Mouse (Mus musculus): ENCODE data around the gene Pcf11. TPM values are rescaled to one million over a fixed set of nuclear protein-coding genes. Genes with fewer than 3 reads are reported as not detected.

Pcf11 gene
- total and polyA plus RNA-seq, 3 experiments, result 25.6 to 60.3 (median 34.0) TPM

DNA sequence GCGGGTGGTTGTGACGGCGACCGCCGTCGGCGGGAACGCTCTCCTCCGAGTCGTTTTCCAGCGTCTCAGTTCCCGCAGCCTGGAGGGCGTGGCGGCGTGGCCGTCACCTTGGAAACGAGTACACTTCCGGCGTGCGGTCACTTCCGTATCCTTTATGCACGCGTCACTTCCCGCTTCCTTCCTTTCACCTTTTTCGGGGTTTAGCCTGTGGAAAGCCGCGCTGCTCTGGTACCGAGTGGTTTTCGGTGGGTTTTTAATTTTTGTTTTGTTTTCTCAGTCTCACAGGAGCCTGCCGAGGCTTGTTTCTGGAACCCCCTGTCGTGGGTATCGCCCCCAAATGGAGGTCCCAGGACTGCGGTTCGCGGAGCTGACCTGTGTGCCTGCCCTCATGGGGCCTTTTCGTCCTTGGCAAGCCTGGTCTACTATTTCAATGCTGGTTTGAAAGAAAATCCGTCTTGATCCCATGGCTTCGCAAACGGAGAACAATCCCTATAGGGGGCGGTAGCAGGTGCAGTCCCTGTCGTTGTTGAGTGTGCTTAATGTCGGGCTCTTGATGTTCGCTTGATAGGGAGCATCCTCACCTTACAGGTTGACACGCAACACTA, 32.6 kb downstream of the Pcf11 start, which contains the start of gene Ankrd42 (continued):
- peak; percentile 56; the same call in 1 of the 2 replicates for TF ChIP-seq TBP (IDR thresholded peaks at IDR 0.05; ENCODE audit: low read depth, low read length)
- no peak for TF ChIP-seq ZC3H11A (IDR thresholded peaks at IDR 0.05; ENCODE audit: low read depth, low read length)

DNA sequence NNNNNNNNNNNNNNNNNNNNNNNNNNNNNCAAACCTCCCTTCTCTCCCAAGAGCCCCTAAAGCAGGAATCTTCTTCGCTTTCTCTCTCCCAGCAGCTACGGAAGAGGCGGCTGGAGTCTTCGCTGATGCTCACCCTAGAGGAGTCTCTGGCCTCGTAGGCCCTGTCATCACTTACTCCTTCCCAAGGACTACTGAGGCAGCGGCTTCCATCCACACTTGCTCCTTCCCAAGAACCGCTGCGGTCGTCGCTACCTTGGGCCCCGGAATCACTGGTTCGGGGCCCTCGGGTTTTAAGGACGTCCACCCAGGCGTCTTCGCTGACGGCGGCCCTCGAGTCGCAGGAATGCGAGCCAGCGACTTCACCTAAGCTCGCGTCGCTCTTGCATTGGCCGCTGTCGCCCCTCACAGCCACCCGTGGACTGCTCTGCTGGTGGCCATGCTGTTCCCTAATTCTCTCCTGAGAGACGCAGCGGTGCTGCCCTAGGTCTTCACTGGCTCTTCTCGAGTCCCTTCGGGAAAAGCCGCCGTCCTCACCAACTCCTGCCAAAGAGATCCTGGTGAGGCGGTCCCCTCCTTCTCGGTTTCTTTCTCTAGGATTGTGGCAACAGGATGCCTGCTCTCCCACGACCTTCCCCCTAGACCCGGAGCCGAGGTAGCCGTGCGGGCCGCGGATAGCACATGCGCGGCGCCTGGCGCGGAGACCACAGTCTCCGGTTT, 33.3 kb downstream of the Pcf11 start:
- no peaks in the 10 kb centered on the region for H3K9me3 ChIP-seq (replicated peaks; ENCODE audit: insufficient read depth, low read length)
- H3K79me2 ChIP-seq (ENCODE audit: control insufficient read depth, insufficient read depth, low read length, poor library complexity), result peaks cover 9% of the 10 kb centered on the region
- no peaks in the 10 kb centered on the region; a peak in 2 of 4 replicates for H3K27me3 ChIP-seq (ENCODE audit: control insufficient read depth in 1 of 2, insufficient read depth in 2 of 2, low read length in 2 of 2)
- H3K9ac ChIP-seq (ENCODE audit: control insufficient read depth, low read depth, low read length, poor library complexity, severe bottlenecking), result peak overlapping the region; percentile 61
- TF ChIP-seq ZC3H11A (IDR thresholded peaks at IDR 0.05; ENCODE audit: low read depth, low read length), result no peak
- no peak for TF ChIP-seq POLR2AphosphoS5 (IDR thresholded peaks at IDR 0.05; ENCODE audit: borderline replicate concordance, low read depth, low read length)
- TF ChIP-seq ELF1 (IDR thresholded peaks at IDR 0.05; ENCODE audit: low read depth, low read length), result no peak
- TF ChIP-seq GATA1 (IDR thresholded peaks at IDR 0.05; ENCODE audit: low read depth, low read length), result no peak
- no peak for TF ChIP-seq SMC3 (IDR thresholded peaks at IDR 0.05; ENCODE audit: low read depth, low read length)
- TF ChIP-seq MAZ (IDR thresholded peaks at IDR 0.05; ENCODE audit: low read depth, low read length), result no peak
- TF ChIP-seq CTCF (IDR thresholded peaks at IDR 0.05 in 2 of 3, conservative IDR thresholded peaks at IDR 0.05 in 1 of 3; ENCODE audit: control insufficient read depth in 1 of 3, insufficient read depth in 1 of 3, low read depth in 2 of 3, low read length in 3 of 3, poor library complexity in 1 of 3, severe bottlenecking in 1 of 3), result no peak
- TF ChIP-seq TCF12 (IDR thresholded peaks at IDR 0.05; ENCODE audit: low read depth, low read length), result no peak
- TF ChIP-seq HCFC1 (IDR thresholded peaks at IDR 0.05; ENCODE audit: low read depth, low read length), result no peak
- TF ChIP-seq MYC (IDR thresholded peaks at IDR 0.05; ENCODE audit: low read depth, low read length), result no peak
- no peak for TF ChIP-seq JUND (IDR thresholded peaks at IDR 0.05; ENCODE audit: low read depth, low read length)
- no peak for TF ChIP-seq ETS1 (IDR thresholded peaks at IDR 0.05; ENCODE audit: low read depth, low read length)
- TF ChIP-seq MXI1 (IDR thresholded peaks at IDR 0.05; ENCODE audit: low read depth, low read length), result no peak
- DNase-seq (ENCODE audit: low read depth, low spot score), result no peak
- peaks cover 0 to 2% of the 10 kb centered on the region in 2 experiments; a peak in 3 of 4 replicates for H3K4me1 ChIP-seq (ENCODE audit: control insufficient read depth in 1 of 2, insufficient read depth in 2 of 2, low read length in 2 of 2)
- peaks cover 9 to 21% of the 10 kb centered on the region in 2 experiments; a peak in 3 of 4 replicates for H3K36me3 ChIP-seq (ENCODE audit: control insufficient read depth in 1 of 2, insufficient read depth in 2 of 2, low read length in 2 of 2)
- H3K27ac ChIP-seq (ENCODE audit: control insufficient read depth, low read depth, low read length), result no peak overlapping the region
- H3K4me3 ChIP-seq (ENCODE audit: control insufficient read depth in 1 of 2, insufficient read depth in 1 of 2, low read depth in 2 of 2, low read length in 2 of 2), result peak overlapping the region; percentile 68 to 93

DNA sequence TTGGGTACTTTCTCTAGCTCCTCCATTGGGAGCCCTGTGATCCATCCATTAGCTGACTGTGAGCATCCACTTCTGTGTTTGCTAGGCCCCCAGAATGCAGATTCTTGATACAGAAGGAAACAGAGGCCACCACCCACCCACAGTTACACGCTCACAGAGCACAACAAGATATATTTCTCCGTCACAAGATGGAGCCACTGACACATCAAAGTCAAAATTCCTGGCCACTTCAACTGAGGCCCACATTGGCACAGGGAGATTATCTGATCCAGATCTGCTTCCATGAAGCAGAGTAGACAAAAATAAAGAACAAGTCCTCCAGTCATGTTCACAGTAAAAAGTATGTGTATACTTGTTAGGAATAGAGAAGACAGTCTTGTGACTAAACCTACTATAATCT, 39.6 kb downstream of the Pcf11 start:
- no peaks in the 10 kb centered on the region for H3K9me3 ChIP-seq (replicated peaks; ENCODE audit: insufficient read depth, low read length)
- no peaks in the 10 kb centered on the region for H3K79me2 ChIP-seq (ENCODE audit: control insufficient read depth, insufficient read depth, low read length, poor library complexity)
- no peak overlapping the region for H3K27ac ChIP-seq (ENCODE audit: control insufficient read depth, low read depth, low read length)
- DNase-seq (ENCODE audit: low read depth, low spot score), result peak; percentile 67
- no peaks in the 10 kb centered on the region for H3K4me1 ChIP-seq (ENCODE audit: control insufficient read depth in 1 of 2, insufficient read depth in 2 of 2, low read length in 2 of 2)
- H3K9ac ChIP-seq (ENCODE audit: control insufficient read depth, low read depth, low read length, poor library complexity, severe bottlenecking), result no peak overlapping the region
- H3K27me3 ChIP-seq (ENCODE audit: control insufficient read depth in 1 of 2, insufficient read depth in 2 of 2, low read length in 2 of 2), result no peaks in the 10 kb centered on the region; a peak in 2 of 4 replicates
- TF ChIP-seq MAZ (IDR thresholded peaks at IDR 0.05; ENCODE audit: low read depth, low read length), result no peak
- TF ChIP-seq MEF2A (IDR thresholded peaks at IDR 0.05; ENCODE audit: extremely low read depth, insufficient replicate concordance, low read depth, low read length, poor library complexity, severe bottlenecking), result no peak
- no peak for TF ChIP-seq ZMIZ1 (IDR thresholded peaks at IDR 0.05; ENCODE audit: low read depth, low read length)
- TF ChIP-seq RAD21 (IDR thresholded peaks at IDR 0.05; ENCODE audit: low read depth, low read length), result peak; percentile 80
- no peak for TF ChIP-seq CHD1 (IDR thresholded peaks at IDR 0.05; ENCODE audit: low read depth, low read length)
- TF ChIP-seq GATA1 (IDR thresholded peaks at IDR 0.05; ENCODE audit: low read depth, low read length), result peak; percentile 48
- TF ChIP-seq TAL1 (IDR thresholded peaks at IDR 0.05; ENCODE audit: low read length), result no peak
- TF ChIP-seq ETS1 (IDR thresholded peaks at IDR 0.05; ENCODE audit: low read depth, low read length), result no peak
- peak; percentile 80 for TF ChIP-seq SMC3 (IDR thresholded peaks at IDR 0.05; ENCODE audit: low read depth, low read length)
- no peak for TF ChIP-seq USF2 (IDR thresholded peaks at IDR 0.05; ENCODE audit: borderline replicate concordance in 1 of 2, insufficient read depth in 1 of 2, low read depth in 1 of 2, low read length in 2 of 2)
- peak; percentile 69 for TF ChIP-seq ZC3H11A (IDR thresholded peaks at IDR 0.05; ENCODE audit: low read depth, low read length)
- peak in 2 of 3 experiments; percentile 46 to 78; a peak in 4 of 6 replicates for TF ChIP-seq CTCF (IDR thresholded peaks at IDR 0.05 in 2 of 3, conservative IDR thresholded peaks at IDR 0.05 in 1 of 3; ENCODE audit: control insufficient read depth in 1 of 3, insufficient read depth in 1 of 3, low read depth in 2 of 3, low read length in 3 of 3, poor library complexity in 1 of 3, severe bottlenecking in 1 of 3)
- no peak for TF ChIP-seq EP300 (IDR thresholded peaks at IDR 0.05; ENCODE audit: low read depth in 1 of 2, low read length in 2 of 2)
- no peak for TF ChIP-seq MYC (IDR thresholded peaks at IDR 0.05; ENCODE audit: low read depth, low read length)
- no peak for TF ChIP-seq GABPA (IDR thresholded peaks at IDR 0.05; ENCODE audit: low read depth, low read length)
- H3K4me3 ChIP-seq (ENCODE audit: control insufficient read depth in 1 of 2, insufficient read depth in 1 of 2, low read depth in 2 of 2, low read length in 2 of 2), result peak overlapping the region in 1 of 2 experiments; percentile 15; a peak in 1 of 4 replicates
- peaks cover 0 to 2% of the 10 kb centered on the region in 2 experiments; a peak in 2 of 4 replicates for H3K36me3 ChIP-seq (ENCODE audit: control insufficient read depth in 1 of 2, insufficient read depth in 2 of 2, low read length in 2 of 2)

All from MEL (cell line).